Mouse (Mus musculus) lung, postnatal 14 days (tissue): ENCODE measurements around the gene Naa60.
A peak's percentile ranks its signal among the peaks of the same experiment; 100 is the strongest.
"Not testable (repeated sequence)": the region's sequence is repeated elsewhere in the genome, so short reads cannot be mapped to it uniquely, and the experiment has no call there.

ENCODE experiments used
- DNase-seq: peaks from one replicate; pipeline ENCODE4 v3.0.0; 2021

Gene Naa60

DNA sequence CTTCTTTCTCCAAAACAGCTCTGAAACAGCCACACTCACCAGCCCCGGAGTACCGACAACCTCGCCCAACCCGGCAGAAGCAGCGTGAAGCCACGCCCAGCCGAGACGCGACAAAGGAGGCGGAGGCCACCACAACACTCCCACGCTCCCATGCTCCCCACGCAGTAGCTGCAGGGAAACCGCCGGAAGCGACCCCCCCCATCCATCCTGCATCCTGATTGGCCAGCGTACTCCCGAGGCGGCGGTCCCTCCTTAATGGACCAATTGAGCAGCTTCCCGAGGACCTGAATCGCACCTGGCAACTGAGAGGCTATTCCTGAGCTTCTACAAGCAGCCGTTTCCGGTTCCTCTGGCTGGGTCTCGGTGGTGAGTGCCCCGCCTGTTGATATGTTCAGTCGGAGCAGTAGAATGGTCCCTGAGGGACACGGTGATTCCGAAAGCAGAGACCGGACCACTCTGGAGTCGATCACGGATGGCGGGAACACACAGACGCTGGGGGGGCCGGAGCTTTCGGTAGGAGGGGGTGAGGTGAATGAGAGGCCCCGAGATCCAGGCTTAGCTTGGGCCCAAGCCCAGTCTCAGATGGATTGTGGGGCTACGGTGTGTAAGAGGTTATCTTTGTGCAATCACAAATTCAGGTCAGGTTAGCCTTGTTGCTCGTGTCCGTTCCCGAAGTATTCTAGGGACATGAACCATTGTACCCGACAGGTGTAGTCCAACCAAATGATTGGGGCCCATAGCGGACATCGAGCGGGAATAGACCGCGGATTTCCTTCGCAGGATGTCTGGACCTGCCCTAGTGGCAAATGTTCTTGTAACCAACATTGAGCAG is at the start of gene Naa60:
Gene Naa60, plus strand, starts transcription at position 160 of the 832 bp plus-strand sequence.
- DNase-seq = peak; percentile 91

DNA sequence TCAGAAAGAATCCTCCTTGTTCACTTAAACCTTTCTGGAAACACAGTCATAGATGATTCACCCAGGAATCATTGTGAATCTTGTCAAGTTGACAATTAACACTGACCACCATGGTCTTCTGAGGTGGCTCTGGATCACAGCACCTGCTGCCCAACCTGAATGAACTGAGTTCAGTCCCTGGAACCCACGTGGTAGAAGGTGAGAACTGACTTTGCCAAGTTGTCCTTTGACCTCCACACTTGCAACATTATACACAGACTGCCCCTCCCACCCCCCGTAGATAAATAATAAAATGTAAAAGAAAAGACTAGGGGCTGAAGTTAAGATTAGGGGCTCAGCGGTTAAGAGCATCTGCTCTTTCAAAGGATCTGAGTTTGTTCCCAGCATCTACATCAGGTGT is 44.2 kb upstream of the Naa60 start:
- no peak for DNase-seq

DNA sequence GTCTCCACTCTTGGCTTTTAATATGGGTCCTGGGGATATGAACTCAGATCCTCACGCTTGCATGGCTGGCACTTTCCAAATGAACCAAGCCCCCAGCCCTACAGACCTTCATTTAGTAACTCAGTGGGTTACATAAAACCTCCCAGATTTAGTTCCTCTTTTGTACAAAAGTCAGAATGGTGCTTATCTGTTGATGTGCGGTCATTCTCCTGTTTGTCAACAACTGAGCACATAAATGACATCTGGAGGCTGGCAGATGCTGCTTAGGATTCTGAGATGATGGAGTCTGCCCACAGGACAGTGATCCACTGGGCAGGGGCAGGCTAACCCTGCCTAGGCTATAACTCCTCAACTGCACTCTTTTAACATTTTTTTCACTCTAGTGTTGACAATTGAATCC is 42.4 kb upstream of the Naa60 start:
- no peak for DNase-seq

DNA sequence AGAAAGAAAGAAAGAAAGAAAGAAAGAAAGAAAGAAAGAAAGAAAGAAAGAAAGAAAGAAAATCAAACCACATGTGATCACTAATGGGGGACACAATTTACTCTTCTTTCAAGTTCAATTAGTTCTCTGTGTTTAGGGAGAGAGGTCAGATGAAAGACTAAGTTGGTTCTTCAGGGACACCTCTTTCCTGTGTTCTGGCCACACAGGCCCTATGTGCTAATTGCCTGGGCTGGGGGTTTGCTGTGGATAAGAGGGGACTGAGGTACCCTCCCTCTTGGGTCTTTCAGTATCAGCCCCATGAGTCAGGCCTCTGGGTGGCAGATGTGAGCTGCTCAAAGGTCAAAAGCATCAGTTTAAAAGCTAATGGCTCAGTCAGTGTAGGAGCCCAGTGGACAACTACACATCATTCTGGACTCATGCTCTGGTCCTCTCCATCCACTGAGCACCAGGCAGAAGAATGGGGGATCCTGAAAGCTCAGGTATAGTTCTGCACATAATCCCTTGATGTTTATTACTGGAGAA is 41.5 kb upstream of the Naa60 start, which contains the start of gene Olfr15:
Gene Olfr15, plus strand, starts transcription at position 291 of the 522 bp plus-strand sequence.
- no peak for DNase-seq

DNA sequence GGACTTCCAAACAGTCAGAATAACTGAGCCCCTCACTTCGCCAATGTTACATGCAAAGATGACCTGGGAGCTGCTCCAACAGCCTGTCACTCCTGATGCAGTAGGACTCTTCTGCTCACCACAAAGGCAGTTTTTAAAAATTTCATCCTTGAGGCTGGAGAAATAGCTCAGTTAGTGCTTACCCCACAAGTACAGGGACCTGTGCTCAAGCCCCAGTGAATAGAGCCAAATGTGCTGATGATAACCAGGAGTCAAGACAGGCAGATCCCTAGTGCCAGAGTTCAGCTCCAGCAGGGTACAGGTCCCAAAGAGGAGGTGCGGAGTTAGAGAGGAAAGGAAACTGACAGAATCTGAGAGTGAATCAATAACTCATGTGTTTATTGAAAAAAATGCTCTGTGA is 36.7 kb upstream of the Naa60 start:
- no peak for DNase-seq

DNA sequence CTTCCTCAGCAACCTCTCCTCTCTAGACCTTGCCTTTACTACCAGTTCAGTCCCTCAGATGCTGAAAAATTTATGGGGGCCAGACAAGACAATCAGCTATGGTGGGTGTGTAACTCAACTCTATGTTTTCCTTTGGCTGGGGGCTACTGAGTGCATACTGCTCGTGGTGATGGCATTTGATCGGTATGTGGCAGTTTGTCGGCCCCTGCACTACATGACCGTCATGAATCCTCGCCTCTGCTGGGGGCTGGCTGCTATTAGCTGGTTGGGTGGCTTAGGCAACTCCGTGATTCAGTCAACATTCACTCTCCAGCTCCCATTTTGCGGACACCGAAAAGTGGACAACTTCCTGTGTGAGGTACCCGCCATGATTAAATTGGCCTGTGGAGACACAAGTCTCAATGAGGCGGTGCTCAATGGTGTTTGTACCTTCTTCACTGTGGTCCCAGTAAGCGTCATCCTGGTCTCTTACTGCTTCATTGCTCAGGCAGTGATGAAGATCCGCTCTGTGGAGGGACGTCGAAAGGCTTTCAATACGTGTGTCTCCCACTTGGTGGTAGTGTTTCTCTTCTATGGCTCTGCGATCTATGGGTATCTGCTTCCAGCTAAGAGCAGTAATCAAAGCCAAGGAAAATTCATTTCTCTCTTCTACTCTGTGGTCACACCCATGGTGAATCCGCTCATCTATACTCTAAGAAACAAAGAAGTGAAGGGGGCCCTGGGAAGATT is 32.9 kb upstream of the Naa60 start:
- DNase-seq = peak; percentile 24

DNA sequence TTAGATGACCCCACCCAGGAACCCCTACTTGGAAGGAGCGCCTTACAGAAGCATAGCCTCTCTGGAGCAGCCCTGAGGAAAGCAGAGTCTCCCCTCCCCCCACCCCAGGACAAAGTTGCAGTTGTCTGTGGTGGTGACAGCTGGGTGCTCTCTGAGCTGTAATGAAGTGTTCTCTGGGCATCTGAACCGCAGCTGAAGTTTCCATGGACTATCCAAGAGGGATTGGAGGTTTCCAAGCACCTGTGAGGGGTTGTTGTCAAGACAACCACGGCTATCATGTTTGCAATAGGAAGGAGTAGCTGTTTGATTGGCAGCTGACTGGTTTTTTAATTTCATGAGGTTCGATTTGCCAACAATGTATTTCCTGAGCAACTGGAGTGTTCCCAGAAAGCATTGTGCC is 29.2 kb upstream of the Naa60 start:
- DNase-seq = no peak

DNA sequence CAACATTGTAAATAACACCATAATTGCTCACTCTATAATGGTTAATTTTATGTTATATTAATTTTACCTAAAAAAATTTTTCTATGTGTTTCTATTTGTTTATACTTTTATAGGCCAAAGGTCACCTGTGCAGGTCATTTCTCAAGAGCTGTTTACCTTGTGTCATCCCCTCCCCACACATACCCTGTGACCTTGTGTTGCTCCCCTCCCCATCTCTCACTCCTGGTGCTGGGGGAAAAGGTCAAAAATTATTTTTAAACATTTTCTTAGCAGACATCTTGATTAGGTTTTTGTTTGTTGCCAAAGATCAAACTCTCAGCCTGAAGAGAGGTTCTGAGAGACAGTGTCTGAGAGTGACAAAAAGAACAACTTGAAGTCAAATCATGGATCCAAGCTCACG is 28.4 kb upstream of the Naa60 start:
- no peak for DNase-seq

DNA sequence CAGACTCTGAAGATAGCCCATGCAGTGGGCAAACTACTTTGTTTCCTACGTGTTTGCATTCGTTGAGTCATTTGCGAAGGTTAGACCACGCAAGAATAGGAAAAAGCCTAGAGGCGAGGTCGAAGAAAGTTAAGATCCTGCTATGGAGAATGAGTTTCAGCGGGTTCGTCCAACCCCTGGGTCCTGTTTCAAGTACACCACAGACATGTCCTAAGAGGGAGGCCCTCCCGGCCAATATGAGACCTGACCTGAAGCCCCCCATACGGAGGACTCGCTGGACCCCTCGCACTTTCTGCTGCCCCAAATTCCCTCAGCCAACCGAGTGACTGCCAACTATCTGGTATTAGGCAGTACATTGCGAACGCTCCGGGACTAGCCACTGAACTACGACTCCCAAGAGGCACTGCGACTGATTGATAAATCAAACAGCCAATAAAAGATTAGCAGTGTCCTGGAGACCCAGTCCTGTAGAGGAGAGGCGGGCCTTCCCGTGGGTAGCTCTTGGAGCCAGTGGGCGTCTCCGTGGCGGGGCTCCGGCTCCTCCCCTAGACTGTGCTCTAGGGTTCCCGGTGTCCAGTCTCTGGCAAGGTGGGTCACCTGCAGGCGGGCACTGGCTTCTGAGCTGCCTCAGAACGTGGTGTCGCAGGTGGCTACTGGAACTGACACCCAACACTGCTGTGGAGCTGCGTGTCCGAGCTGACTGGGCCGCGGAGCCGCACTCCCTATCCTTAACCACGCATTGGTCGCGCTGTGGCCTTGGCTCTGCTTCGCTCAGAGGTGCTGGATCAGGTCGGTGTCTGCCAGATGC is 25.3 kb upstream of the Naa60 start, which contains the start of gene Zfp174:
Gene Zfp174, plus strand, starts transcription at position 558 of the 808 bp plus-strand sequence.
- DNase-seq = peak; percentile 92

DNA sequence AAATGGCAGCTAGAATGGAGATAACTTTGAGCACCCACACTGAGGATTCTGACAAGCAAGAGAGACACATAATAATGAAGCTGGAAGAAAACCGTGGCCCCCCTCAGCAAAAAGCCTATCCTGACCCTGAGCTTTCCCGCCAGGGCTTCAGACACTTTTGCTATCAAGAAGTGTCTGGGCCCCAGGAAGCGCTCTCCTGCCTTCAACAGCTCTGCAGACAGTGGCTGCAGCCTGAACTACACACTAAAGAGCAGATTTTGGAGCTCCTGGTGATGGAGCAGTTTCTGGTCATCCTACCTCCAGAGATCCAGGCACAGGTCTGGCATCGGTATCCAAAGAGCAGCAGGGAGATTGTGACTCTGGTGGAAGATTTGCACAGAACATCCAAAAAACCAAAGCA is 24.3 kb upstream of the Naa60 start:
- DNase-seq = no peak

DNA sequence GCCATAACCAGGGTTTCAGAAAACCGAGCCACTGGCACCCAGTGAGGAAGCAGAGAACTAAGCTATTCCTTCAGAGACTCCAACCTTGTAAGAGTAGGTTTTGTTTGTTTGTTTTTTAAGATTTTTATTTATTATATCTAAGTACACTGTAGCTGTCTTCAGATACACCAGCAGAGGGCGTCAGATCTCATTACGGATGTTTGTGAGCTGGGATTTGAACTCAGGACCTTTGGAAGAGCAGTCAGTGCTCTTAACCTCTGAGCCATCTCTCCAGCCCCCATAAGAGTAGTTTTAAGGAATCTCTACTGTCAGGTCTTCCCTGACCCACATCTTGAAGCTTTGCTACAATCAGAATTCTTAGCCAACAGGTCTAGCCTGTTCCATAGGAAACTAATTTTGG is 23.8 kb upstream of the Naa60 start:
- DNase-seq = no peak

DNA sequence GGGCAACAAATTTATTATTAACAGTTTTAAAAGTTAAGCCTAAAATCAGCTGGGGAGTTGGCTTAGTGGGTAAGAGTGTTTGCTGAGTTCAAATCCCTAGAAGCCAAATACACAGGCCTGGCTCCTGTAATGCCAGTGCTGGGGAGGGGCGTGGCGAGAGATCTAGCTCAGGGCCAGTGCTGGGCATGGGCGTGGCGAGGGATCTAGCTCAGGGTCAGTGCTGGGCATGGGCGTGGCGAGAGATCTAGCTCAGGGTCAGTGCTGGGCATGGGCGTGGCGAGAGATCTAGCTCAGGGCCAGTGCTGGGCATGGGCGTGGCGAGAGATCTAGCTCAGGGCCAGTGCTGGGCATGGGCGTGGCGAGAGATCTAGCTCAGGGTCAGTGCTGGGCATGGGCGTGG is 20.9 kb upstream of the Naa60 start:
- DNase-seq = not testable (repeated sequence)

DNA sequence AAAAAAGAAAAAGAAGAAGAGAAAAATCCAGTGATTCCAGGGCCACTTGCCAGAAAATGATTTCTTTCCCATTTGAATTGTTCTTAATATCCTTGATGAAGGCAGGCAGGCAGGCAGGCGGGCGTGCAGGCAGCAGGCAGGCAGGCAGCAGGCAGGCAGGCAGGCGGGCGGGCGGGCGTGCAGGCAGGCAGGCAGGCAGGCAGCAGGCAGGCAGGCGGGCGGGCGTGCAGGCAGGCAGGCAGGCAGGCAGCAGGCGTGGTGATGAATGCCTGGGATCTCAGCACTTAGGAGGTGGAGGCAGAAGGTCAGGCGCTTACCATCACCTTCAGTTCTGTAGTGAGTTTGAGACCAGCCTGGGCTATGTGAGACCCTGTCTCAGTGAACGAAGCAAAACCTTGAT is 19.6 kb upstream of the Naa60 start:
- DNase-seq = no peak

DNA sequence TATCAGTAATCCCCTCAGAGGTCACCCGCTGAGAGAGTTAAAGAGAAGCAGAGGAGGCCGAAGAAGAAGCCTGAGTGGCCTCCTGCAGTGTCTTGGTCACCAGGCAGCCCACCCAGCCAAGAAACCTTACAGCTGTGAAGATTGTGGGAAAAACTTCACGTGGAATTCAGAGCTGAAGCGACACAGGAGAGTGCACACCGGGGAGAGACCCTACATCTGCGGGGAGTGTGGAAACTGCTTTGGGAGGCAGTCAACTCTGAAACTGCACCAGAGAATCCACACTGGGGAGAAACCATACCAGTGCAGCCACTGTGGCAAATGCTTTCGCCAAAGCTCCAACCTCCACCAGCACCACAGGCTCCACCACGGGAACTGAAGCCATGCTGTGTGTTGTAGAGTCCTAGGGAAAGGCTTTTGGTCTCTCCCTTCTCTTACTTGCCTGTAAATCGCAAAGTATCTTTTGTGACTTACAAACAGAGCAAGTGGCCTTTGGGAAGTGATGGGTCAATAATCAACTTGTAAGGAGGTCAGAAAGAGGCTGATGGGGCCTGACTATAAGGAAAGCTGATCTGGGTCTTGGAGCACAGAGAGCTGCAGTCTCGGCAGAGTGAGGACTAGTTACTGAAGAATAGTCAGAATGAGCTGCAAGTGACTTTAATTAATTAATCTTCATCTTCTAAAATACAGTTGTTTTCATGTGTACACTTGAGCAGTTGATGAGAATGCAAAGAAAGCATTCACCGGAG is 17.6 kb upstream of the Naa60 start:
- DNase-seq = no peak

DNA sequence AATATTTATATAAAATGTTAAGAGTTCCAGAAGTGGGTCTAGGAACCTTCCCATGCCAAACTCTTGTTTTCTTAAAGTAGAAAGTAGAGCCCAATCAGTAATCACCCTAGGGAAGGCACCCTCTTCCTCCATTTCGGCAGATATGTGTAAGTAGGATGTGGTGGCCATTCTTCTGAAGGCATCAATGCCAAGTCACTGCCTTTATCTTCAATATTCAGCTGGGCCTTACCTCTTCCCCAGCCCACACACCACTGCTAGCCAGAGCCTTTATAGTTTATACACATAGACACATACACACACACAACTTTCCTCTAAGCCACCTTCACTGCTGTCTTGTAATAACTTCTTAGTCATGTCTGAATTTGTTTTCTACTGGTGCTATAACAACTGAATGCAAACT is 16.4 kb upstream of the Naa60 start:
- DNase-seq = no peak

DNA sequence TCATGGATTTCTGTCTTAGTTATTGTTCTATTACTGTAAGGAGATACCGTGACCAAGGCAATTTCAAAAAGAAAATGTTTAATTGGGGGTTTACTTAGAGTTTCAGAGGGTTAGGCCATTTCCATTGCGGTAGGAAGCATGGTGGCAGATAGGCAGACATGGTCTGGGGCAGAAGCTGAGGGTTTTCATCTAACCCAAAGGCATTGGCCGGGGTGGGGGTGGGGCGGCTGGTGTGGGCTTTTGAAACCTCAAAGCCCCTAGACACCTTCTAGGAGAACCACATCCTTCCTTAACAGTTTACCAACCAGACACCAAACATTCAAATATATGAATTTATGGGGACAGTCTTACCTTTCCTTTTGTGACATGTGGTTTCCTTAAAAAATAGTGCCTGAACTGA is 12.9 kb upstream of the Naa60 start:
- no peak for DNase-seq

DNA sequence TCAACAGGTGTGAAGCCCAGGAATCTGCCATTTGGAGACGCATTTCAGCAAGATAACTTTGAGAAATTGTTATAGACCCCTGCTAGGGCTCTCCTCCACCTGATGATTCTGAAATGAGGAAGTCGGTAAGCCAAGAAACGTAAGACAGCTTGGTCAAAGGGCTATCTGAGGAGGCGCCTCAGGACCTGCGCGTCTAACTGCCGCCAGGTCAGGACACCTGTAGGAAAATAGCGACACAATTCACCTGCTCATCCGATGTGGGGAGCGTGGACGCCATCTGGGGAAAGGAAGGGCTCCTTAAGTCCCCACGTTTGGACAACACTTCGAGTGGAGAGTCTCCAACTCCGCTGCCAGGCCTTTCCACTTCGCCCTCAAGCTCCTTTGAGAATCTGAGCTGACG is 360 bp upstream of the Naa60 start:
- no peak for DNase-seq

DNA sequence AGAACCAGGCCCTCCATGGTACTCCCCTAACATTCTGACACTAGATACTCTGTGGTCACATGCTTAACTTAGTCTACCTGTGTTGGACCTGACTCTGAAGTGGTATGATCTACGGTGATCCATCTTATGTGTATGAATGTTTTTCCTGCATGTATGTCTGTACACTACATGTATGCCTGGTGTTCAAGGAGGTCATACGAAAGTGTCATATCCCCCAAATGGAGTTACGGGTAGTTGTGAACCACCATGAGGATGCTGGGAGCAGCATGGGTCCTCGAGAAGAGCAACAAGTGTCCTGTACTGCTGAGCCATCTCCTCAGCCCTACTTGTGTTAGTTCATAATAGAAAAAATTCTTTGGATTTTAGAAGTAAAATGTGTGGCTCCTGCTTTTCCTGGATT is 4.2 kb downstream of the Naa60 start:
- DNase-seq = no peak

DNA sequence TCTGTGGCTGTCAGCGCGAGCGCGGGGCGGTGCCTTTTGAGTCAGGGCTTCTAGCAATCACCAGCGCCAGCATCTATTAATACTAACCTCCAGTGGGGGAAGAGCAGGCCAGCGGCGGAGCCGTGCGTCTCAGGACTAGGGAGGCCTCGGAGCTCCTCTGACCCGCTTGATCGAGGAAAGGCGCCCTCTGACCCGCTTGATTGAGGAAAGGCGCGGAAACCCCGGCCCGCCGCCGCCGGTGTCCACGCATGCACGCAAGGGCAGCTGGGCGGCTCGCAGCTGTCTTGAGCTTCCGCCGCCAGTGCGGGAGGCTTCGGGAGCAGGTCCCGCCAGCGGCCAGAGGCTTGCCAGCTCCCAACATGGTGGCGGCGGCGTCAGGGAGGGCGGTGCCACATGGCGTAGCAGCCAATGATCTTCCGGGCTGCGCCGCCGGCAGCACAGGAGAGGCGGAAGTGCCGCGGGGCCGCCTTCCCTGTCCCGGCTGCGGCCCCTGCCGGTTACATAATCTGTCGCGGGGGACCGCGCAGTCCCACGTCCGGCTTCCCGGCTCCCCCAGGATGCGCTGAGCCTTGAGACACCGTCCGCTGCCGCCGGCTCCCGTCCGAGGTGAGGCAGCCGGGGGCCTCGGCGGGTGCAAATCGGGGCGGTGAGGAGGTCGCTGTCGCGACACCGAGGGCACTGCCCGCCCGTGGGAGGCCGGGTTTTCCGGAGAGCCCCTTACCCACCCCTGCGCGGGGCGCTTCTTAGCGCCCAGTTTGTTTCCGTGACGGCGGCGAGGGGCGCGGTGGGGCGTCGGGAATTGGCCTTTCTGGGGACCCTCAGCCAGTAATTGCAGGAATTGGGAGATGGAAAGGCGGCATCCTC is 12.3 kb downstream of the Naa60 start, which contains the start of the genes Zfp597 and Gm20695:
Gene Zfp597, minus strand, starts transcription at position 361 of the 864 bp plus-strand sequence.
Gene Gm20695, plus strand, starts transcription at position 448 of the 864 bp plus-strand sequence.
- DNase-seq = peak; percentile 96

DNA sequence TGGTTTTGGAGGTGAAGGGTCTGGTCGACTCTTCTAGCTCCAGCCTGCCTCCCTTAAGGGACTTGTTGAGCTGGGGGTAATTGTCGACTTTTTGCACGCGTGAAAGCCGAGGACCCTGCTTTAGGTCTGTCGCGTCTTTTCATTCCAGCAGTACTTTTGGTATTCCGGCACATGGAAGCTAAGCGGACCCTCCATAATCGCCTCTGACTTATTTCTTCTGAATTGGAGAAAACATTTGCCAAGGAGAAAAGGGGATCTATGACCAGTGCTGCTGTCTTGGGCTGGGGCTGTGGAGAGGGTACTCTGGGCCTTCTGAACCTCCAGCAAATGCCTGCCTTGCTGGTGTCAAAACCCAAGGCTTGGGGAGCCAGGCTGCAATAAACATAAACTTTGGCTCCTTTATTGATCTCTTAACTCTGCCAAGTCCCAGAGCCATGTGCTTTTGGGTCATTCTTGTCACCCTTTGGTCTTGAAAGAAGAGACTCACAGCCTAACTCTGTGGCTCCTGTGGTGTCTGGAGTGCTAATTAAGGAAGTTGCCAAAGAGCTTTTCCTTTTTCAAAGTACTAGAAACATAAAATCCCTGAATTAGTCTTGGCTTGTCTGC is 13.0 kb downstream of the Naa60 start:
- DNase-seq = no peak
